Mouse (Mus musculus) ES-Bruce4 (cell line): Measurements from ENCODE around the gene Angptl6.

Source experiments
- CTCF ChIP-seq: IDR thresholded peaks from one replicate; pipeline ENCODE4 v1.8.1; 2011; ENCODE audit warnings: low read depth, low read length
- EP300 ChIP-seq: IDR thresholded peaks from 2 replicates; pipeline ENCODE4 v1.6.1; 2011; ENCODE audit warnings: low read depth, low read length; ENCODE audit not compliant: insufficient read depth
- POLR2A ChIP-seq: IDR thresholded peaks from one replicate; pipeline ENCODE4 v1.8.1; 2011; ENCODE audit warnings: low read length; ENCODE audit not compliant: insufficient read depth

DNA sequence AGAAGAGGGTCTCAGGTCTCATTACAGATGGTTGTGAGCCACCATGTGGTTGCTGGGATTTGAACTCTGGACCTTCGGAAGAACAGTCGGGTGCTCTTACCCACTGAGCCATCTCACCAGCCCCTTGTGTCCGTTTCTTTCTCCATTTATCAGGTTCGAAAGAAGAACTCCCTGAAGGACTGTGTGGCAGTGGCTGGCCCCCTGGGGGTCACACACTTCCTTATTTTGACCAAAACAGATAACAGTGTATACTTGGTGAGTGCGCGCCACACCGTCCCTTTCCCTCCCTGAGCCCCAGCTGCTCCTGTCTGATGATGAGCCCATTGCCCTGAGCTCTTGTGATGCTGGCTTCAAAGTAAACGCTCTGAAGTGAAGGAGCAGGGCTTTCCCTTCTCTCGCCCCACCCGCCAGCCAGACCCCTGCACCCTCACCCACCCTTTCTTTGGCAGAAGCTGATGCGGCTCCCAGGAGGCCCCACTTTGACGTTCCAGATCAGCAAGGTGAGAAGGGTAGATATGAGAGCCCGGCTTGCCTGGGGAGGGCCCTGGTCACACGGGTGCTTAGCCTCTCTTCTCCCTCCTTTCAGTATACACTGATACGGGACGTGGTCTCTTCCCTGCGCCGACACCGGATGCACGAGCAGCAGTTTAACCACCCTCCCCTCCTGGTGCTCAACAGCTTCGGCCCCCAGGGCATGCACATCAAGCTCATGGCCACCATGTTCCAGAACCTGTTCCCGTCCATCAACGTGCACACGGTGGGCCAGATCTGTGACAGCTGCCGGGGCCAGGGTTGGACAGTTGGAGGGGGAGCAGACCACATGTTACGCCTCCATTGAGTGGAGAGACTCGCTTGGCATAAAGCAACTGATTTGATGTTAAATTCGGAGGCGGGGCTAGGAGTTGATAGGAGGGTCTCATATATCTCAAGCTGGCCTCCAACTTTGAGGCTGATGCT is 9.9 kb upstream of the Angptl6 start:
- TF ChIP-seq CTCF (no peak), POLR2A (no peak), EP300 (0 out of 2 replicates have a peak, but pooled peaks have one; percentile 4)
